Mouse (Mus musculus): ENCODE data around the gene B230219D22Rik.

GRCm38 (mm10) chr13:55650098-55650497 lies 42.8 kb upstream of the B230219D22Rik start:
- TF ChIP-seq CTCF (IDR thresholded peaks at IDR 0.05; ENCODE audit: control insufficient read depth, insufficient read depth, insufficient replicate concordance, low read depth, low read length) (no peak), POLR2A (IDR thresholded peaks at IDR 0.05; ENCODE audit: control insufficient read depth, low read depth, low read length) (no peak)
